Comparison of ENCODE assay signal across 1 mouse cellular context in the genomic region with DNA sequence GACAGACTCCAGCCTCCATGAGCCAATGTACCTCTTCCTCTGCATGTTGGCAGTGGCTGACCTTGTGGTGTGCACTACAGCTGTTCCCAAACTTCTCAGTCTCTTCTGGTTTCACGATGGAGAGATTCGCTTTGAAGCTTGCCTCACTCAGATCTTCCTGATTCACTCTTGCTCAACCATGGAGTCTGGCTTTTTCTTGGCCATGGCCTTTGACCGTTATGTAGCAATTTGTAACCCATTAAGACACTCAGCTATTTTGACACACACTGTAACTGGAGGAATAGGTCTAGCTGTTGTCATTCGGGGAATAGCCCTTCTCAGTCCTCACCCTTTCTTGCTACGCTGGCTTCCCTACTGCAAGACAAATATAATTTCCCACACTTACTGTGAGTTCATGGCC. TPM values are rescaled to one million over a fixed set of nuclear protein-coding genes. Genes with fewer than 3 reads are reported as not detected.
"Had no signal": no experiment of that assay in that cellular context is flagged by ENCODE, and none has a peak within 500 bp of the region (broad histone marks: within the 10 kb centered on the region; RNA-seq: fewer than 3 reads in every experiment).

No protein-coding gene starts in this region.

RNA-seq across cellular contexts. Expression of a gene that starts 0.4 kb away (rescaled TPM):
- total RNA-seq: neutrophil, adult 5-6 weeks had no signal

RNA-seq across cellular contexts. Expression of a gene that starts 4.7 kb away (rescaled TPM):
- total RNA-seq: neutrophil, adult 5-6 weeks had no signal

RNA-seq across cellular contexts. Expression of a gene that starts 27.4 kb away (rescaled TPM):
- total RNA-seq: neutrophil, adult 5-6 weeks had no signal

RNA-seq across cellular contexts. Expression of a gene that starts 33.9 kb away (rescaled TPM):
- total RNA-seq: neutrophil, adult 5-6 weeks had no signal

RNA-seq across cellular contexts. Expression of a gene that starts 40.3 kb away (rescaled TPM):
- total RNA-seq: neutrophil, adult 5-6 weeks had no signal
